Mouse (Mus musculus): Measurements from ENCODE around the gene Hivep2.
A peak's percentile ranks its signal among the peaks of the same experiment; 100 is the strongest.

Gene Hivep2

DNA sequence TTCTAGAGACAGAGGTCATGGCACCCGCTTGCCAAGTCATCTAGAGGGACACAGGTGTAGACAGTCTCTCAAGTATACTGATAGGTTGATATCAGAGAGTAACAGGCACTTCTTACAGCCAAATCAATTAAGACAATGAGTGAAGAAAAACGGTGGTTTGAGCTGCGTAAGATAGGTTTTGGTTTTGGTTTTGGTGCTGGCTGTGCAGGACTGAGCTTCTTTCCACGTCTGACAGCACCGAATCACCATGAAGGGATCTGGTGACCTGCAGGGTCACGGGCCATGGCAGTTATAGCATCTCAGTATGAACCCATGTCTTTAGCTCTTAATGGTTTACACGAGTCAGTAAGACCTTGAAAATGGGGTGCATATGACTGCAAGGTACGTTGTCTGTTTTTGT, 84.7 kb downstream of the Hivep2 start:
- no peak for DNase-seq

GRCm38 (mm10) chr10:14052109-14052689, 86.3 kb downstream of the Hivep2 start:
- DNase-seq, result no peak

DNA sequence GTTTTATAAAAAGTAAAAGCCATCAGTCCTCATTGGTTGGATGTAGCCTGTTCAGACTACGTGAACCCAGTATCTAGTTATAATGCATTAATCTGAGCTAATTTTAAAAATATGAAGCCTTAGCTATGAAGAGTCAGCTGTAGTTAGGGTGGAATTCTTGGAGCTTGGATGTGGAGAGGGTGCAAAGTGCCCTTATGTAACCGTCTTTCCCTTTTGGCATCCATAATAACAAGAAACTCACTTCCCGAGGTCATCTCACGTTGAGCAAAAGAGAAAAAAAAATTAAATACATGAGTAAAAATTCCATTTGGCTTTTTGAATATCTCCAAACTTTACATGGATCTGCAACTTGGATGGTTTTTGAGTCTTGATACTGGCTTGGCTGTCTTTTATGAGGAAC, 89.0 kb downstream of the Hivep2 start:
- no peak for DNase-seq

DNA sequence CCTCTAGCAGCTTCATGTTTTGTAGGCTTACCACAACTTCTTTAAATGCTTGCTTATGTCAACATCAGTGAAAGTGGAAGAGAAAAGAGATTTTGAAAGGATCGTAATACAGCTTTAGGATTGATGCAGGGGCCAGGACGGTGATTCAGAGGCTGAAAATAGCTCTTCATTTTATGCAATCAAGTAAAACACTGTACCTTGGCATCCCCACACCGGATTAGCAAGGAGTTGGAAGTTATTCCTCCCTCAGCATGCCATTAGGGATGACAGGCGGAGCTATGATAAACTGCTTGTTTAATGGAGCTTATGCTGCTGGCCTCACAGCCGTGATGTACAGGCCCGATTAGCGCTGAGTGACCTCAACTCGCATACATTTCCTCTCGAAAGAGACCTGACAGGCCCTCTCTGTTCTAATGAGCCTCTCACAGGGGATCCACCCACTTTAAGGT, 89.7 kb downstream of the Hivep2 start:
- peak; percentile 67 for DNase-seq

GRCm38 (mm10) chr10:14056057-14056456, 90.2 kb downstream of the Hivep2 start:
- no peak for DNase-seq

- DNase-seq, result peak; percentile 76
Observed at GRCm38 (mm10) chr10:14056584-14057451, 90.9 kb downstream of the Hivep2 start.

DNA sequence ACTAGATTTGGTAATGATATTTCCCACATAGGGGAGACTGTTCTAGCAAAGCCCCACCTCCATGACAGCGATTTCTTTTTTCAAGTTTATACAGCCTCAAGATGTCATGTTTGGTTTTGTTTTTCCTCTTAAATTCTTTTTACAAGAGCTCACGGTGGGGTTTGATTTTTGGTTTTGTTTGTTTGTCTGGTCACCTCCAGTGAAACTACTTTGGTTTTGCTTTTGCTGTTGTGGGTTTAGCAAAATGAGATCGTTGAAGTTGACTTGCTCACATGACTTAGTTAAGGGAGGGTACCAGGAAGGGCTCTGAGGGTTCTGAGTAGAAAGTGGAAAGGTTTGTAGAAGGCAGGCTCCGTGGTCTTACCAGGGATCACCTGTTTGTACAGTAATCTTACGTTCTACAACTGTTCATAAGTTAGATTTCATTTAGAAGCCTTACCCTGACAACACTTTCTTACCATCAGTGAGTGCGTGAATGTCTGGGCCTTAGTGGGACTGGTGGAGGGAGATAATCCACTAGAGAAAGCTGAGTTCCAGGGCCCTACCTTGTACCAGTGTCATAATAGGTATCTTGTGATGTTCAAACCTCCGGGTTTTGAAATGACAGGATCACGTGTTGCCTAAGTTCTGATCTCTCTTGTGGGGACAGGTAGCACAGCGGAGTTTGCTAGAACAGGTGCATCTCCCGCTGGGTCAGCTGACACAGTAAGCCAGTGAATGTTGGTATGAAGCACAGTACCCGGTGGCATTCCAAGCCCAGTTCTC, 92.1 kb downstream of the Hivep2 start:
- DNase-seq, result no peak

DNA sequence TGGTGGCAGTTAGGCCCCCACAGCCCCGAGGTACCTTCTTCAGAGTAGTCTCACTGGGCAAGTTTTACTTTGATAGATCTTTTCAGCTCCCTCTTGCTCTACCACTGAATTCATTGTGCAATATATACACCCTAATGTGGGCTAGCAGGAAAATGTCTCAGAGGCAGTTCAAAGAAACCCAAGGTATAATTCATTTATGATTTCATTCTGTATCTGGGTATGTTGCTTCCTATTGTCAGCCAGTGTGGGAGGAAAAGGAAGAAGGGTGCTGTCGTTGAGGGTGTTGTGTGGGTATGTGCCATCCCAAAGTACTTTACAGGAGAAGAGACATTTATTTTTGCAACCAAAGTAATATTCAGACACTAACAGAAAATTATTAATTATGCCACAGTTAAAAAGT, 92.9 kb downstream of the Hivep2 start:
- no peak for DNase-seq

DNA sequence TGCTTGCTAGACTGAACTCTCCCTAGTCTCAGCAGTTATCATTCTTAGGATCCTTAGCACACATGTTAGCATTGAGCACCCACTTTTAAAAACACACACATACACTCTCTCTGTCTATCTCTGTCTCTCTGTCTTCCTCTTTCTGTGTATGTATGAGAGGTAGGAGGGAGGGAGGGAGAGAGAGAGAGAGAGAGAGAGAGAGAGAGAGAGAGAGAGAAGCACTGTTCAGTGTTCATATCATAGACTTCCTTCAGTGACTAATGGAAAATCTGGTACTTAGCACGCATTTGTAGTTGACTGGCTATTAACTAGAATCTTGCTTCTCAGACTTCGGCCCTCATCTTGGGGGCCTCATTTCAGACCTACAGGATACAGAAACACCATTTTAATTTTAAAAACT, 93.7 kb downstream of the Hivep2 start:
- no peak for DNase-seq

- DNase-seq, result no peak
Observed at GRCm38 (mm10) chr10:14060302-14060701, 94.4 kb downstream of the Hivep2 start.

- no peak for DNase-seq
Observed at GRCm38 (mm10) chr10:14063226-14063625, 97.4 kb downstream of the Hivep2 start.

- DNase-seq, result no peak
Observed at GRCm38 (mm10) chr10:14064759-14065395, 99.0 kb downstream of the Hivep2 start.

DNA sequence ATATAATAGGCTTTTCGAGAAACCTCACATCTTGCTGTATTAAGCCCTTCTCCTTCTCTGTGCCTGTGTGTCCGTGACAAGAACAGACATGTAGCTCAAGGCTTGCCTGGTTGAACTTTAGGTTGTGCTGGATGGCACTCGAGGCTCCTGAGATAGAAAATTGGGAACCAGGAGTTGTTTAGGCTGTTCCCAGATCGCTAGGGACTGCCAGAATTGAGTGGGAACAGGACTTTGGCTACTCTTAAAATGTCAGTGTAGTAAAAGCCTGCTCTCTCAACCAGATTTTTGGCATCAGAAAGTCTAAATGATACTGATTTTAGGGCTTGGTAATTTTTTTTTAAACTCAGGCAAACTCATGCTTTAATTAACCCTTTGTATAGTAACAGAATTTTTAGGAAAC, 101.9 kb downstream of the Hivep2 start:
- DNase-seq, result no peak

DNA sequence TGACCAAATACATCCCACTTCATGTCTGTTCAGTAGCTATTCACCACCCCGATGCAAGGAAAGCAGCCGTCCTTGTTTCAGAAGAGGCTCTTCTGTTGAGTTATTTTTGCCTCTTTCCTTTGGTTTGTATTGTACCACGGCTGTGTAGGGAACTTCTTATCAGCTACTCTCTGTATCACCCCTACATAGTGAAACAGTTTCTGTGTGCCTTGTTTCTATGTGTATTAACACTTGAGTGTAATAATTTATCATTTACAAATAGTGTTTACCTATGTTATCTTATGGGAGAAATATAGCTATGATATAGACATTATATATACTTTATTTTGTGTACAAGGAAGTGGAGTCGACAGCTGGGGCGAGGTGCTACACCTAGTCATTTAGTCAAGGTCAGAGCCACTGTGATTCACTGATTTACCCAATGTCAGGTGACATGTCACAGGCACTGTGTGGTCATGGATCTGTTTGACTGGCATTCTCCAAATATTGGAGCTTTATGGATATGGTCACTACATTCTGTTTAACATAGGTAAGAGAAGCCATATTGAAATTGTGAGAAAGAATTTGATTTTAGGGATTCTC, 104.7 kb downstream of the Hivep2 start:
- no peak for DNase-seq

DNA sequence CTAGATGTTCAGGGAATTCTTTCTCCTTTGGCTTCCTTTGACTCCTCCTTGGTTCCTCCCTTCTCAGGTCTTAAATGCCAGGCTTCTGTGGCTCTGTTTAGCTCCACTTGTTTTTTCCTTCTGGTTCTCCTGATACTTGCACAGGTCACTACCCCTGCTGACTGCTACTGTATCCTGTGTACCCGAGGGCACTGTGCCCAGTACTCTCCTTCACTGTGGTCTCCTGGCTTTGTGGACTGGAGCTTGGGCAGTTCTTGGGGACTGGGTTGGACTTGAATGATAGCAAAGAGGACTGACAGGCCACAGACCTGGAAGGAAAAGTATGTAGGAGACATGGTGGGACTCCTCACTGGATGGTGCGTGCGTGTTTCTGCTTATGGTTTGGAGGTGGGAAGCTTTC, 106.6 kb downstream of the Hivep2 start:
- no peak for DNase-seq

DNA sequence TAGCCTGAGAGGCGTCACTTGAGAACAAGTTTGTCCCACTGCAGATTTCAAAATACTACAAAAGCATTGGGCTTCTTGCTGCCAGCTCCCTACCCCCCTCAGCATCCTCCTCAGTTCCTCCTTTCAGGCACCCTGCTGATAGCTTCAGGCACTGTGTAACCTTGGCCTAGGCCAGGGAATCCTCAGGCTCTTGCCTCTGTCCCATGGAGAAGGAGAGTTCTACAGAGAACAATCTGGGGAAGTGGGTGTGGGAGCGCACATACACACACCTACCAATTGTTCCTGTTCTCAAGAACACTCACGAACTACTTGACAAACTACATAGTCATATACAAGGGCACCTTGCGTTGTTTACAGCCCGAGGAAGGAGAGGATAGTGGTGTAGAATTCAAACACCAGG, 109.9 kb downstream of the Hivep2 start:
- no peak for DNase-seq

DNA sequence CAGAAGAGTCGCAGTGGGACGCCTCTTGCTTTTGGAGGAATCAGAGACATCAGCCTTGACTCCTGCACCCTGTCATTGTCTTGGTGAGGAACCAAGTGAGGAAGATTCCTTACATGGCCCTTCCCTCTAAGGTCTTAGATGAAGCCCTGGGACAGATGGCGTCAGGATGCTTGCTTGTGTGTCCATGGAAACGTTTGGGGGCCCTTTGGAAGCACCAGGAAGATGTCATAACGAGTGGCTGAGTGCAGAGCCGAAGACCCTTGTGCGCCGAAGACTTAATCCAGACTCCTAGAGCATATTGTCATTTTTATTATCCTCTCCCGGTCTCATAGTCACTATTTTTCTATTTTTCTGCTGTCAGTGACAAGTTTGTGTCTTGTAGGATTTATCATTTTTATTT, 111.0 kb downstream of the Hivep2 start:
- no peak for DNase-seq

DNA sequence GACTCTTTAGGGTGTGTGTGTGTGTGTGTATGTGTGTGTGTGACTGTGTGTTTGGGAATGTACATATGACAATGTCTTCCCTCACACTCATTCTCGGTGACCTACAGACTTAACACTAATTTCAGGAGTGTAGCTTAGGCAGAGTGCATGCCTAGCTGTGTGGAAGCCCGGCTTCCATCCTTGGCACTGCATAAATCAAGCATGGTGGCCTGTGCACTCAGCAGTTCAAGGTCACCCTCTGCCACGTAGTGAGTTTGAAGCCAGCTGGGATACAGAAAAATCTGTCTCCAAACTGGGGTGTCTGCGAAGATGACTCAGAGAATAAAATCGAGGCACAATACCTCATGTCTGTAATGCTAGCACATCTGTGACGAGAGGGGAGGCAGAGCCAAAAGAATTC, 115.0 kb downstream of the Hivep2 start:
- DNase-seq, result no peak

DNA sequence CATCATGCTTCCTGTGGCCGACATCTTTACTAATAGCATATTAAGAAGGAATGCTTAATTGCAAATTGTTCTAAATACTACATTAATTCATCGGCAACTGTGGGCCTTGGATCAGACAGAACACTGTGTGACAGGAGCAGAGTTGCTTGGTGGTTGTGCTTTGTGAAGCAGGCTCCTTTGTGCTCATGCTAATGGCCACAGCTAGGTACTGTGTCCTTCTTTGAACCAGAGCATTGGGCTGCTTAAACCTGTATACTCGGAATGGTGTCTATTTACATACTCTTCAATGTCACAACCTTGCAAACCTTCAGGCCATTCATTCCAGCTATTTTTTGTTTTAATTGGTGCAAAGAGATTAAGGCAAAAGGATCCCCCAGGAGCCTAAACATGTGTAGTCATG, 115.9 kb downstream of the Hivep2 start:
- DNase-seq, result no peak

GRCm38 (mm10) chr10:14082275-14082674, 116.4 kb downstream of the Hivep2 start:
- DNase-seq, result peak; percentile 82

- peak; percentile 37 for DNase-seq
Observed at GRCm38 (mm10) chr10:14085241-14085659, 119.4 kb downstream of the Hivep2 start.

GRCm38 (mm10) chr10:14085882-14086515, 120.1 kb downstream of the Hivep2 start:
- no peak for DNase-seq

Data from cerebellum, adult 8-10 months (tissue).